18 mouse cellular contexts compared by ENCODE assay signal in genomic region chr1:135970486-135970885, GRCm38 (mm10). TPM values are rescaled to one million over a fixed set of nuclear protein-coding genes. Genes with fewer than 3 reads are reported as not detected.
"Had no signal": no experiment of that assay in that cellular context is flagged by ENCODE, and none has a peak within 500 bp of the region (broad histone marks: within the 10 kb centered on the region; RNA-seq: fewer than 3 reads in every experiment).

No protein-coding gene starts in this region.

- H3K27ac ChIP-seq: kidney, postnatal 0 days; left cerebral cortex, adult 2 months; limb, embryonic 15.5 days; liver, embryonic 12.5 days; neural tube, embryonic 15.5 days; stomach, postnatal 0 days had no signal

- H3K4me2 ChIP-seq: limb, embryonic 15.5 days; liver, embryonic 12.5 days; lung, embryonic 14.5 days; neural tube, embryonic 15.5 days had no signal

- H3K36me3 ChIP-seq: limb, embryonic 15.5 days; liver, embryonic 12.5 days; neural tube, embryonic 15.5 days had no signal

- DNase-seq: kidney, postnatal 36 days; lung, embryonic 14.5 days; lung, postnatal 10 days; lung, postnatal 4 days; midbrain, embryonic 14.5 days; right cerebral cortex, adult 18-20 months; thymus, postnatal 4 days had no signal

- H3K9me3 ChIP-seq: limb, embryonic 15.5 days; liver, embryonic 12.5 days; neural tube, embryonic 15.5 days had no signal

- H3K4me3 ChIP-seq: left cerebral cortex, adult 2 months; limb, embryonic 15.5 days; liver, embryonic 12.5 days; myocyte; neural tube, embryonic 15.5 days had no signal

- H3K27me3 ChIP-seq: limb, embryonic 15.5 days; neural tube, embryonic 15.5 days had no signal

- H3K4me1 ChIP-seq: limb, embryonic 15.5 days; liver, embryonic 12.5 days; neural tube, embryonic 15.5 days had no signal

- H3K9ac ChIP-seq: limb, embryonic 15.5 days; liver, embryonic 12.5 days; lung, embryonic 14.5 days; neural tube, embryonic 15.5 days had no signal

- ATAC-seq: liver, embryonic 12.5 days had no signal

RNA-seq across cellular contexts. Expression of gene Igfn1, which starts 35.7 kb away (rescaled TPM):
- total RNA-seq: megakaryocyte-erythroid progenitor cell, adult 5-6 weeks had no signal
- polyA plus RNA-seq: liver, embryonic 12.5 days; liver, embryonic 16.5 days; lung, embryonic 14.5 days; midbrain, embryonic 14.5 days; neural tube, embryonic 11.5 days; neural tube, embryonic 15.5 days had no signal

RNA-seq across cellular contexts. Expression of gene Pkp1, which starts 51.5 kb away (rescaled TPM):
- total RNA-seq: layer of hippocampus, adult 18-20 months; megakaryocyte-erythroid progenitor cell, adult 5-6 weeks had no signal
- polyA plus RNA-seq: liver, embryonic 12.5 days; liver, embryonic 16.5 days had no signal
